Mouse (Mus musculus) lung, adult 2 months (tissue): ENCODE data around the gene Gm15517.

Experiments used
- CTCF ChIP-seq: fragments of 200-500 bp; IDR thresholded peaks from 2 replicates; pipeline ENCODE4 v1.5.1; 2011; ENCODE audit warnings: mild to moderate bottlenecking, low read length, control low read depth; ENCODE audit not compliant: insufficient read depth
- POLR2A ChIP-seq: fragments of 200-500 bp; IDR thresholded peaks from 2 replicates; pipeline ENCODE4 v1.6.1; 2011; ENCODE audit warnings: low read depth, mild to moderate bottlenecking, control low read depth, low read length, borderline replicate concordance; ENCODE audit errors: extremely low read depth

DNA sequence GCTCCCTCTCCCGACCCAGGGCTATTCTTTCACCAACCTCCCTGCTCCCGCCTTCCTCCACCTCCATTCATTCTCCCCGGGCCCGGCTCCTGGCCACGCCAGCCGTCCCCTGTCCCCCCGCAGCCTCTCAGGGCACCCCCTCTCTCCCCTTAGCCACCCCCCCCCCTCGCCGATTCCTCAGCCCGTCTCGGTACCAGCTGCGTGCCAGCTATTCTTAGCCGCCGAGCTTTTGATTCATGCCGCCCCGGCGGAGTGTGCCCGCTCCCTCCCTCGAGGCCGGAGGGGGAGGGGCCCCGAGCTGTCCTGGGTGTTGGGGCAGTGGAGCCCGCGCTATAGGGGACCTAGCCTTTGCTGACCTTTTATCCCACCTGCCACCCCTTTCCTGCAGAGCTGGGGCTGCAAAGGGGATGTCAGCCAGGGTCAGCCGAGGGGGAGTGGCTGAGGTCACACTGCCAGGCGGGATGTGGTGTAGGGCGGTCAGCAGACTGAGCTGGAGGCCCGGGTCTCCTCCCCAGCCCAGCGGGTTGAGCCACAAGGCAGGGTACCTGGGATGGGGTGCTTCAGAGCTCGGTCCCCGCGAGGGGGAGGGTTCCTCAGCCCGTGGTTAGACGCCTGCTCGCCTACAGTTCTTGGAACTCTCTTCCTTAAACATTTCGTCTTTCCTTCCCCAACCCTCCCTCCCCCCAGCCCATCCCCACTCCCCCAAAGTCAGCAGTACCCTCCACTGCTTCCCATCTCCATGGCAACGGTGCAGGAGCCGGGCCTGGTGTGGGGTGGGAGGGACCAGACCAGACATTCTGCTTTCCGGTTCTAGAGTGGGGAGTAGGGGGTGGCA lies 49.8 kb downstream of the Gm15517 start:
- TF ChIP-seq CTCF (no peak), POLR2A (no peak)
